Mouse (Mus musculus) E14TG2a.4 (cell line): Measurements from ENCODE around the gene Thsd7b.

ENCODE experiments used
- CTCF ChIP-seq: conservative IDR thresholded peaks from 2 replicates; pipeline ENCODE4 v1.5.1; 2014; ENCODE audit warnings: low read length
- POU5F1 ChIP-seq: IDR thresholded peaks from 2 replicates; pipeline ENCODE4 v1.6.1; 2014; ENCODE audit warnings: low read length, borderline replicate concordance

GRCm38 (mm10) chr1:129917568-129917967, 644.5 kb downstream of the Thsd7b start:
- no peak for TF ChIP-seq CTCF
- TF ChIP-seq POU5F1: no peak
